Mouse (Mus musculus): ENCODE measurements at regions not wholly inside any gene's neighbourhood (a gene's known extent, or its start where the extent isn't known, plus 50 kb on each side); places are given as distances from the start of the nearest gene placed in this dataset.

DNA sequence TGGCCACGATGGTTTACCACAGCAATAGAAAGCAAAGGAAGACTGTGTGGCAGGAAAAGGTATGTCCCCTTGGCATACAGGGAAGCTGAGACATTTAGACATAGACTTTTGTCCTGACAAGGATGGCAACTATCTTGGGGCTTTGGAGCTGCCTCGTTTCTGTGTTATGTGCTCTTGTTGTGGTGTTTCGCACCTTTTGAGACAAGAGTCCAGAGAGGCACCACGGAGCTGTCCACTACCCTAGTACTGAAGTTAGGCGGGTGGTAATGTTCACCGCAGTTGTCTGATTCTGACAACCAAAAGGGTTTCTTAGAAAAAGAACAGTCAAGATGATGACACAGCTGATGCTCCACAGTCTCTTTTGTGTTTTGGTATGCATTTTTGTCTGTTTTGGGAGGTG lies 90.9 kb upstream of the Got2 start:
- no peak for DNase-seq (ENCODE audit: low spot score in 2 of 2)

DNA sequence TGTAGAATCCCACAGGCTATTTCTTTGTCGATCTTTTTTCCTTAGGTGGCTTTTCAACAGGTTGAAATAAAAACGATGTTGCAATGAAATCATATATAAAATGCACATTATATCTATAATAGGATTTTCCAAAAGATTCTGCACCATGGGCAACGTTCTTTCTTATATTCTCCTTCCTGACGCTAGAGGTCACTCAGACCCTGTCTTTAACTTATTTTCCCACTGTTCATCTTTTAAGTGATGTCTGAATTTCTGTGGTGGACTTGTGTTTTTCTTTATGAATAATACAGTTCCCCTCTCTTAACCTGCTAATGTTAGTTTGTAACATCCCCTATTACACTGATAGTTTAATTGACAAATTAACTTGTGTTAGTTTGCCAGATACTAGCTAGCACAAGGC lies 86.5 kb upstream of the Got2 start:
- no peak for DNase-seq (ENCODE audit: low spot score in 2 of 2)

DNA sequence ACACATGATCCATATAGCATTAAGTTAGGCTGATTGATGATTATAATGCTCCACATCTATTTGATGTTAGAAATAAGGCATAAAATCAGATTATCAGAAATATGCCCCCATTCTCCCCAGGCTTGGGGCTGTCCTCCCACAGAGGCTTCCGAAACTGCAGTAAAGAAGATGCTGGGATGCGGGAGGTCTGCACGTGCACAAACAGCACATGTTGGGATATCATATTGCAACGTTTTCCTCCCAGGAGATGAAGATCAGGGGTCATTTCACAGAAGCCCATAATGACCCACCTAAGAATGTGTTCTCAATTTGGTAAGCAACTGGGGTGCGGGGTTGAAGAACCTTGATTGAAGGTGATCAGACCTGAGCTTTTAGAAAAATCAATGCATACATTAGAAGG lies 85.9 kb upstream of the Got2 start:
- no peak for DNase-seq (ENCODE audit: low spot score in 2 of 2)

DNA sequence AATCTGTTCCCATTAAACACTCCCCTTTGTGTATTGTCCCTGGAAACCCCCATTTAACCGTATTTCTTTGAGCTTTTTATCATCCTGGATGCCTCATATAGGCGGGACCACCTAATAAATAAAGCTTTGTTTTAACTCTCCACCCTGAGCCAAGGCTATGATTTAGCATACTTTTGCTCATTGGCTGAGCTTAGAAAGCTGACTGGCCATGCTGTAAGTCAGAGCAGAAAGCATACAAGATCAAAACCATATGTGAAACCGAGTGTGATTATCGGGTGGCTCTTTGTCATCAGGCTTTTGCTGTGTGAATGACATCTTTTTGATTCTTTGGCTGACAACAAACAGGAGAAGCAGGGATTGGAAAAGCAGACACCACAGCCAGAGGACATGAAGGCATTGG lies 85.2 kb upstream of the Got2 start:
- no peak for DNase-seq (ENCODE audit: low spot score in 2 of 2)

DNA sequence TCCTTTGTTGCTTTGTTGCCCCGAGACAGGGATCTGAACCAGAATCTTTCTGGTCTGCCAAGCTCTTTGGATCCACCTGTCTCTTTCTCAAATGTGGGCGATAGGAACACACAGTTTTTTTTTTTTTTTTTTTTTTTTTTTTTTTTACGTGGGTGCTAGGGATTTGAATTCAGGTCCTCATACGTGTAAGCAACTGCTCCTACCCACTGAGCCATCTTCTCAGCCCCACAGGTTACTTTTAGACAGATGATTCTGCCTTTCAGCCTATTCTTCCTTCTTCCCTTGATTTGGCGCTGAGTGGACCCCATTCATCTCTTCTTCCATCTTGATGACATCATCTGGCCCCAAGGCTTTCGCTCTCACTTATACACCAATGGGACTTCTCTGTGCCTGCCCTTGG lies 80.5 kb upstream of the Got2 start:
- no peak for DNase-seq (ENCODE audit: low spot score in 2 of 2)

DNA sequence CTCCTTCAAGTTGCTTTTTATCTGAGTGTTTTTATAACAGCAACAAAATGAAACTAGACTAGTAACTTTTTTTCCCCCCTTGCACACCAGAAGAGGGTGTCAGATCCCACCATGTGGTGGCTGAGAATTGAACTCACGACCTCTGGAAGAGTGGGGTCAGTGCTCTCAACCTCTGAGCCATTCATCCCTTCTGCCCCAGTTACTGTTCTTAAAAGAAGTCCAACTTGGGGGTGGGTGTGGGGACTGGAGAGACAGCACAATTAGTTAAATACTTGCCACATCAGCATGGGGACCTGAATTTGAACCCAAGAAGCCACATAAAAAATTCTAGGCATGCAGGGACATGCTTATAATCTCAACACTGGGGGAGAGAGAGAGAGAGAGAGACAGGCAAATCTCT lies 78.1 kb upstream of the Got2 start:
- no peak for DNase-seq (ENCODE audit: low spot score in 2 of 2)

DNA sequence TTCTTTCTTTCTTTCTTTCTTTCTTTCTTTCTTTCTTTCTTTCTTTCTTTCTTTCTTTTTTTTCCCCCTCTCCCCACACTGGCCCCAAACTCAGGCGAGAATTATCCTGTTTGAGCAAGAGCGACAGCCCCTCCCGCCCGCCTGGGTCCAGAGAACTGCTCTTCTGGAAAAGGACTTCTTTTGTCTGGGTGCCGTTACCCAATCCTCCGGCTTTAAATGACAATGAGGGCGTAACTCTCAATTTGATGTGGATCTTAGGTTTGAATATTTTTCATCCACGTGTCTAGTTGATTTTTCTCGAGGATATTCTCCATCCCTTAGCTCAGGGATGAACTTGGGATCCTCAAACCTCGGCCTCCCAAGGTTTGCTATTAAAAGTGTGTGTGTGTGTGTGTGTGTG lies 63.9 kb upstream of the Got2 start:
- DNase-seq (ENCODE audit: low spot score in 2 of 2) = no peak

DNA sequence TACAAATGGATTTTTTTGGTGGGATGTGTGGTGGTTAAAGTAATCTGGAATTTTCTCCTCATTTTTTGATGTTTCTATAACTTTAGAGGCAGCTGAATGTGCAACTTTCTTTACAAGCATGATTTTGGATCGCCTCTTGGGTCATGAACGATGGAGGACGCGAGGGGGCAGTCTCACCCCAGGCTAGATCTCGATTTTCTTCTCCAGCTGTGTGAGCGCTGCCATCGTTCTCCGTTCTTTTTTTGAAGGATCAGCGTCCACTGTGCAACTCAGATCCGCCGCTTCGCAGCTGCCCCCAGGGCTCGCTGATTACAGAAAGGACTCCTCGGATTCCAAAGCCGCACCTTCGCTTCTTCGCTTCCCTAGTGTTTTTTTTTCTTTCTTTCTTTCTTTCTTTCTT lies 63.4 kb upstream of the Got2 start:
- DNase-seq (ENCODE audit: low spot score in 2 of 2) = peak; percentile 1 to 13

Measured in heart, adult 9 months (tissue).